Mouse (Mus musculus) testis, adult 2 months (tissue): ENCODE measurements at regions not wholly inside any gene's neighbourhood (a gene's known extent, or its start where the extent isn't known, plus 50 kb on each side); places are given as distances from the start of the nearest gene placed in this dataset.
A peak's percentile ranks its signal among the peaks of the same experiment; 100 is the strongest.

ENCODE experiments used
- H3K27ac ChIP-seq: fragments of 200-500 bp; 2 replicates; pipeline ENCODE4 v1.5.1; 2012; ENCODE audit warnings: low read depth, low read length; ENCODE audit not compliant: control insufficient read depth, insufficient read depth
- H3K27me3 ChIP-seq: fragments of 200-500 bp; 2 replicates; pipeline ENCODE4 v1.6.1; 2012; ENCODE audit warnings: mild to moderate bottlenecking, low read length, moderate library complexity; ENCODE audit not compliant: control insufficient read depth, insufficient read depth
- H3K36me3 ChIP-seq: fragments of 200-500 bp; 2 replicates; pipeline ENCODE4 v1.6.1; 2012; ENCODE audit warnings: mild to moderate bottlenecking, low read length; ENCODE audit not compliant: control insufficient read depth, insufficient read depth
- H3K4me1 ChIP-seq: fragments of 200-500 bp; 2 replicates; pipeline ENCODE4 v1.6.1; 2012; ENCODE audit warnings: low read length; ENCODE audit not compliant: control insufficient read depth, insufficient read depth
- H3K4me3 ChIP-seq: fragments of 200-500 bp; 2 replicates; pipeline ENCODE4 v1.5.1; 2012; ENCODE audit warnings: low read depth, mild to moderate bottlenecking, low read length, moderate library complexity, mixed read lengths; ENCODE audit not compliant: control insufficient read depth
- CTCF ChIP-seq: fragments of 200-500 bp; IDR thresholded peaks from 2 replicates; pipeline ENCODE4 v1.5.1; 2012; ENCODE audit warnings: low read depth, mild to moderate bottlenecking, inconsistent platforms, low read length, moderate library complexity; ENCODE audit not compliant: control insufficient read depth, insufficient read depth, insufficient replicate concordance
- POLR2A ChIP-seq: fragments of 200-500 bp; IDR thresholded peaks from 2 replicates; pipeline ENCODE4 v1.6.1; 2012; ENCODE audit warnings: low read depth, mild to moderate bottlenecking, inconsistent platforms, low read length, moderate library complexity; ENCODE audit not compliant: control insufficient read depth

DNA sequence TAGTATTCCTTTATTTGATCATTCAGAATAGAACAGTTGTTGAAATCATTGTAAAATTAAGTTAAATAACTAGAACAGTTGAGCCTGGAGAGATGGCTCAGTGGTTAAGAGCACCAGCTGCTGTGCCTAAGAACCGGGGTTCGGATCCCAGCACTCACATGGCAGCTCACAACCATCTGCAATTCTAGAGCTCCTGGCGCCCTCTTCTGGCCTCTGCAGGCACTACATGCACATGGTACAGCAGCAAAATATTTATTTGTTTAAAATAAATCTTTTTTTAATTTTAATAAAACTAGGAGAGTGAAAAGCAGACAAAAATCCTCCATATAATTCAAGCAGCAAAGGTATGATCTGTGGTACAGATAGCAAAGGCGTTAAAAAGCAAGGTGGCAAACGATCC lies 360.0 kb upstream of the 5930422O12Rik start:
- TF ChIP-seq POLR2A (no peak), CTCF (peak; percentile 56; the same call in 1 of the 2 replicates)
- Histone ChIP-seq H3K4me1 (no peaks in the 10 kb centered on the region), H3K4me3 (no peak overlapping the region), H3K36me3 (no peaks in the 10 kb centered on the region), H3K27me3 (no peaks in the 10 kb centered on the region), H3K27ac (no peak overlapping the region)

DNA sequence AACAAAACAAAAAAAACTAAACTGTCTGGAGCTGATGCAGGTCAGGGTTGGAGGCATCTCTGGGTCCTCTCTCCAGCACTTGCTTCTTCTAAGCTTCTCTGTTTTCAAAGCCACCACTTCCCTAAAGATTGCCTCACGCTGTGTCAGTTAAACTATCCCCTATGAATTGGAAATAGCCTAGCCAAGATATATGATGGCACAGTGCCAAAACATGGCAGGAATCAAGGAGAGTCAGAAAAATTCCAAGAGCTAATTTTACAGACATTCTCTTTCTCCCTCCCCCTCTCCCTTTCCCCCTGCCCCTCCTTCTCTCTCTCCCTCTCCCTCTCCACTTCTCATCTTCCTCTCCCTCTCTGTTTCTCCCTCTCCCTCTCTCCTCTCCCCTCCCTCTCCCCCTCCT lies 353.3 kb upstream of the 5930422O12Rik start:
- no peak for TF ChIP-seq POLR2A
- TF ChIP-seq CTCF = no peak
- no peaks in the 10 kb centered on the region for H3K36me3 ChIP-seq
- H3K4me3 ChIP-seq = no peak overlapping the region
- no peaks in the 10 kb centered on the region for H3K4me1 ChIP-seq
- H3K27ac ChIP-seq = no peak overlapping the region
- H3K27me3 ChIP-seq = no peaks in the 10 kb centered on the region

DNA sequence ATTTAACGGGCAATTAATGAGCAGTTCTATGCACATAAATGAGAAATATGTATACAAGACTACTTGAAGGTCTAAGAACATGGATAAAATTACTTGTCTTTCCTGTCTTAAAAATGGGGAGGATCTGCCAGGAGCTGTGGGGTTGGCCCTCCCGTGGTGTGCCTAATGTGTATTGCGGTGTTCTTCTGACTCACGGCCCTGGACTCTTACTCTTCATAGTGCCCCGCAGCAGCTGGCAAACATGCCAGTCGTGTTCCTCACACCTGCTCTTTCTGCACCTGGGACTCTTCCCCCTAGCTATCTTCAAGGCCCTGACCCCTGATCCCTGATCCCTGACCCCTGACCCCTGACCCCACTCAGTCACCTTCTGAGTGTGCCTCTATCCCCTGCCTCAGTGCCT lies 352.3 kb upstream of the 5930422O12Rik start:
- H3K27ac ChIP-seq = no peak overlapping the region
- no peaks in the 10 kb centered on the region for H3K36me3 ChIP-seq
- TF ChIP-seq POLR2A (no peak), CTCF (no peak)
- H3K4me3 ChIP-seq = no peak overlapping the region
- no peaks in the 10 kb centered on the region for H3K4me1 ChIP-seq
- H3K27me3 ChIP-seq = no peaks in the 10 kb centered on the region

DNA sequence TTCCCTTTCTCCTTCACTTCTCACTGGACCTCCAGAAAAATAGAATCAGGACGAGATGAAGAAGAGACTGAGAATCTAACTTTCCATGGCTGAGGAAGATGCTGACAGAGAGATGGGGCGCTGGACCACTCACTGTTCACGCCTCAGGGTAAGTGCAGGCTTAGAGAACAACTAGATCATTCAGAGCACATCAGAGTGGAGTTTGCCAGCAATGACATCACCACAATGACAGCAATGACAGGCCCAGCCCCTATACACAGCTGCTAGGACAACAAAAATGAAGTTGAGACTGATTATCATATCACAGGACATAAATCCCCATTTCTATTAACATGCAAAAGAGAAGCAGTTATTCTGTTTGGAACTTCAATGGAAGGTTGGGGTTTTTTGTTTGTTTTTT lies 350.4 kb upstream of the 5930422O12Rik start:
- Histone ChIP-seq H3K36me3 (no peaks in the 10 kb centered on the region), H3K4me1 (no peaks in the 10 kb centered on the region), H3K27ac (no peak overlapping the region), H3K4me3 (no peak overlapping the region), H3K27me3 (no peaks in the 10 kb centered on the region)
- TF ChIP-seq POLR2A = no peak

DNA sequence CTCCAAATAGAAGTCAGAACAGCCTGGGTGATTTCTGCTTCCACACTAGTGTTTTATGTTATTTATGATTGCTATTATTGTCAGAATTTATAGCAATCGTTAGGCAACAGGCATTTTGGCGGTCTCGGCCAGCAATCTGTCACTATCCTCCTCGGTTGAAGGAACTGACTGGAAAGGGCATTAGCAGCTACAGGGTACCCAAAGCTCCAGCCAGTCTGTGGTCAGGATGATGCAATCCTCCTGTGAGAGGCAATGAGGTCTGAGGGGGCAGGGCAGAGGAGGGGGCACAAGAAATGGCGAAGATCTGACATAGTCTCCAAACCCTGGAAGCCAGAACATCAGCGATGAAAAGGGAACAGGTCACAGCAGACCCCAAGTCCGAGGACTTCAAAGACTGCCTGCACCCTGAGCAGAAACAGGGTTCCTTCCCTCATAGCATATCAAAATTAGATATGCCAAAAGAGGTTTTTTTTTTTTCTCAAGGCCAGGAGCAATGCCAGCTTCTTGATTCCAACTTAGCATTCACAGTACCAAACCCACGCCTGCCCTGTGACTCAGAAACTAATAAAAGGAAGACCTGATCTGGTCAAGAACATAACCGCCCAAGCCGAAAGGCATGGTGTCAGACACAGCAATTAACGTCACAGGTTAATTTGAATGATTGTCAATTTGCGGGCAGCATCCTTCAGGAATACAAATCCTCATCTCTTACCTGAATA lies 348.5 kb upstream of the 5930422O12Rik start:
- Histone ChIP-seq H3K4me1 (no peaks in the 10 kb centered on the region), H3K4me3 (no peak overlapping the region), H3K27me3 (no peaks in the 10 kb centered on the region), H3K27ac (no peak overlapping the region), H3K36me3 (no peaks in the 10 kb centered on the region)
- TF ChIP-seq POLR2A (no peak), CTCF (no peak)

DNA sequence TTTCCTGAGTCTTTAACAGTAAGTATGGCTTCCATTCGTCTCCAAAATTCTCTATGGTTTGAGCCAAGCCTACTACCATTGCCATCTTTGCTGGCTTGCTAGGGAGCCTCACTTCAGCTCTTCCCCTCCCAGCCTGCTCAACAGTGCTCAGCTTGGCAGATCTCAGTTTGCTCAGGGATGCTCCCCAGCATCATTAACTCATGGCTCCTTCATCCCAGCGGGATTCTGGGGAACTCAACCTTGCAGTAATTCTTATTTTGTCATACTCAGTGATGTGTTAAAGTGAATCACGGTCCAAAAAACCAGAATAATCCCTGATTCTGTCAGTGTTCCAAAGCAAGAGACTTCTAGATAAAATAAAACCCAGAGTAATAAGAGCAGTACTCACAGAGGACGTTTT lies 346.6 kb upstream of the 5930422O12Rik start:
- no peak overlapping the region for H3K4me3 ChIP-seq
- TF ChIP-seq CTCF (no peak), POLR2A (no peak)
- no peaks in the 10 kb centered on the region for H3K4me1 ChIP-seq
- no peaks in the 10 kb centered on the region for H3K36me3 ChIP-seq
- no peaks in the 10 kb centered on the region for H3K27me3 ChIP-seq
- no peak overlapping the region for H3K27ac ChIP-seq

DNA sequence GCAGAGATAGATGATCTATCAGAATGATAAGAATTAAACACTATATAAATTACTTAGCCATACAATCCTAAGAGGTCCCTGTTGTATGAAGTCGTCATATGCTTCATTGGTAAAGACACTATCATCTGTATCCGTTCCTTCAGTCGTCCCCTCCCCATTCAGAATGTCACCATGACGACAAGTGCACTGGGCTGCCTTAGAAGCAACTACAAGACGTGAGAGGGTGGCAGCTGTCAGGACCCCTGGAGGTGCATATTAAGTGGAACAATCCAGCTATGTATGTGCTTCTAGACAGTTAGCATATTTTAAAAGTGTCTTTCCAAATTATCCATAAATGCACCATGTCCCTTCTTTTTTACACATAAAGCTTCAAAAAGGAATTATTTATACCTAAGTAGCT lies 343.0 kb upstream of the 5930422O12Rik start:
- no peaks in the 10 kb centered on the region for H3K27me3 ChIP-seq
- TF ChIP-seq POLR2A = no peak
- no peak overlapping the region for H3K27ac ChIP-seq
- H3K4me3 ChIP-seq = no peak overlapping the region
- no peaks in the 10 kb centered on the region for H3K36me3 ChIP-seq
- H3K4me1 ChIP-seq = no peaks in the 10 kb centered on the region

DNA sequence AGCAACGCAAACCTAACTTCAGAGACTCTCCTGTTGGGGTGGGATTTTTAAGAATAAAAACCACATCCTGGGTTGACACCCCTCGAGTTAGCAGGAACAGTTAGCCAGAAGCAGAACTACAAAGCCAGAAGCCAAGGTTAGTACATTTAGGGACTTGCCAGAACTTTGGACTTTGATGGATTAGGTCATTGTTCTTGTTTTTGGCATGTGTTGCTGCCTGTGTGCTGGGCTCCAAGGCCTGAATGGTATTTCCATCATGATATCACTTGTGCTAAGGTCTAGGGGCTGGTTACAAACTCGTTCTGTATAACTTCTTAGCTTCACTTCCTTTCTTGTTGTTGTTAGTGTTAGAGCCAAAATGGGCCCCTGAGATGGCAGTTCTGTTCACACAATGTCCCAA lies 338.8 kb upstream of the 5930422O12Rik start:
- H3K27ac ChIP-seq = no peak overlapping the region
- no peaks in the 10 kb centered on the region for H3K4me1 ChIP-seq
- H3K4me3 ChIP-seq = no peak overlapping the region
- no peak for TF ChIP-seq CTCF
- no peak for TF ChIP-seq POLR2A
- no peaks in the 10 kb centered on the region for H3K27me3 ChIP-seq
- H3K36me3 ChIP-seq = no peaks in the 10 kb centered on the region
